Mouse (Mus musculus) neutrophil, adult 65 days (primary cell): ENCODE data around the gene Nlrp1b. TPM values are rescaled to one million over a fixed set of nuclear protein-coding genes. Genes with fewer than 3 reads are reported as not detected.

Experiments
- total RNA-seq: library from RNA; stranded (reverse); gene quantifications from 2 replicates; pipeline ENCODE4 v1.2.4, GENCODE M21; 2023

Nlrp1b gene
- 5.7 and 7.9 TPM in 2 replicates for total RNA-seq

DNA sequence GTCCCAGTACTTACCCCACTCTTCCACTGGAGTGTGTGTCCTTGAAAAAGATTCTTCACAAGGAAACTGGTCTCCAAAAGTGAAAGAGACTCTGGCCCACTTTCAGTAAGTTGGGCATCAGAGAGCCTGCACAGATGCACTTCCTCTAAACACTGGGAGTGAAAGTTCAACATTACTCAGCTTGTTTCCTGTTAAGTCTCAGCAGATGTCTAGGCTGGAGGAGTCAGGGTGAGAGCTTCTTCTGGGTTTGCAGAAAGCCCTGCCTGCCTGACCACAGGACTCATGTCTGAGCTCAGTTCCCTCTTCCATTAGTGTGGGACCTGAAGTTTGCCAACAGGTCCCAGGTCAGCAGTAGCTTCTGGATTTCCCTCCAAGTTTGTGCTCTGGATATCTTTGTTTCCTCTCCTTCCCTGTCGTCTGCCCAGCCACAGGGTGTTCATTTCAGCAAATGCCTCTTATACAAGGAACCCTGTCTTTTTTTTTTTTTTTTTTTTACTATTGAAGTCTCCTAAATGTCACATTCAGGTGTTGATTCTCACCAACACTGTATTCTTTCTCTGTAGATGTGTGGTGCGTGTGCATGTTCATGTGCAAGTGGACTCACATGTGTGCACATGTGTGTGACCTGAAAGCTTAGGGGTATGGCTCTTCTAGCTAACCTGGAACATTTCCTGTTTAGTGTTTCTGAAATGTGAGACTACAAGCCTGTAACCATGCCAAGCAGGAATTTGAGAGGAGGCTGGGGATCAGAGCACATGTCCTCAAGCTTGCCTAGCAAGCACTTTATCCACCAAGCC, at the start of gene Nlrp1b:
Gene Nlrp1b, minus strand, starts transcription at position 50 of the 797 bp plus-strand sequence.

GRCm38 (mm10) chr11:71144661-71145060, 85.9 kb downstream of the Nlrp1b start, which contains the start of gene Nlrp1a:
Nlrp1a (minus strand) TSS chr11:71144704.

Other genes starting within 250 kb of the Nlrp1b start
- gene C1qbp, start 247.7 kb downstream of the Nlrp1b start, total RNA-seq = 27.4 and 30.6 TPM in 2 replicates
- 4.6 and 8.7 TPM in 2 replicates for gene Dhx33, start 226.3 kb downstream of the Nlrp1b start, total RNA-seq
- gene Mis12, start 211.1 kb downstream of the Nlrp1b start, total RNA-seq = 9.4 and 10.6 TPM in 2 replicates
- 25.7 and 29.8 TPM in 2 replicates for gene Derl2, start 210.9 kb downstream of the Nlrp1b start, total RNA-seq
- not detected in 2 replicates for gene 6330403K07Rik, start 197.2 kb downstream of the Nlrp1b start, total RNA-seq
- gene Nlrp1a, start 86.0 kb downstream of the Nlrp1b start, total RNA-seq = 8.0 and 8.7 TPM in 2 replicates